Mouse (Mus musculus) hindbrain, embryonic 10.5 days (tissue): ENCODE data around the gene Rpl29. TPM values are rescaled to one million over a fixed set of nuclear protein-coding genes. Genes with fewer than 3 reads are reported as not detected.

Source experiments
- DNase-seq: peaks from one replicate; pipeline ENCODE4 v3.0.0-alpha.2; 2017; ENCODE audit warnings: low spot score
- H3K27ac ChIP-seq: fragments of 300-500 bp; sonication (generic); 2 replicates; pipeline ENCODE4 v1.5.1; 2016; ENCODE audit warnings: mild to moderate bottlenecking, moderate library complexity
- H3K27me3 ChIP-seq: fragments of 300-500 bp; sonication (generic); 2 replicates; pipeline ENCODE4 v1.6.1; 2016; ENCODE audit warnings: mild to moderate bottlenecking; ENCODE audit not compliant: poor library complexity, insufficient read depth, severe bottlenecking
- H3K36me3 ChIP-seq: fragments of 300-500 bp; sonication (generic); 2 replicates; pipeline ENCODE4 v1.6.1; 2016; ENCODE audit warnings: mild to moderate bottlenecking, moderate library complexity
- H3K4me1 ChIP-seq: fragments of 300-500 bp; sonication (generic); replicated peaks from 2 replicates; pipeline ENCODE4 v1.6.1; 2016; ENCODE audit warnings: mild to moderate bottlenecking
- H3K4me3 ChIP-seq: fragments of 300-500 bp; sonication (generic); 2 replicates; pipeline ENCODE4 v1.5.1; 2016; ENCODE audit warnings: mild to moderate bottlenecking, moderate library complexity
- H3K9me3 ChIP-seq: fragments of 300-500 bp; sonication (generic); 2 replicates; pipeline ENCODE4 v1.6.1; 2016; ENCODE audit warnings: mild to moderate bottlenecking, moderate library complexity
- WGBS: fragments of 180-500 bp; shearing (Covaris S2); methylation state at CpG from one replicate; pipeline ENCODE4 v1.1.7; 2016; 5-methylcytosine and 5-hydroxymethylcytosine counted together
- polyA plus RNA-seq: library from polyadenylated mRNA; unstranded; fragments of >200 nt; fragmentation: Nextera tagmentation; extraction: Ambion mirVana; gene quantifications from 2 replicates; pipeline ENCODE4 v1.2.1, GENCODE M21; 2016

Gene Rpl29
- polyA plus RNA-seq, 1 experiment from 2014 or later, result 912 TPM

- H3K9me3 ChIP-seq, result no peaks in the 10 kb centered on the region
- WGBS, result 25% methylated on average over 6 of the region's 6 CpGs
- peaks cover 4% of the 10 kb centered on the region; the same call in 1 of the 2 replicates for H3K27me3 ChIP-seq
- H3K36me3 ChIP-seq, result peaks cover 14% of the 10 kb centered on the region
- H3K27ac ChIP-seq, result peak overlapping the region; percentile 97
- DNase-seq, result no peak
- peak overlapping the region; percentile 91 for H3K4me3 ChIP-seq
- peaks cover 90% of the 10 kb centered on the region for H3K4me1 ChIP-seq
These were observed 23.1 kb downstream of the Rpl29 start for GRCm38 (mm10) chr9:106452351-106452750.

DNA sequence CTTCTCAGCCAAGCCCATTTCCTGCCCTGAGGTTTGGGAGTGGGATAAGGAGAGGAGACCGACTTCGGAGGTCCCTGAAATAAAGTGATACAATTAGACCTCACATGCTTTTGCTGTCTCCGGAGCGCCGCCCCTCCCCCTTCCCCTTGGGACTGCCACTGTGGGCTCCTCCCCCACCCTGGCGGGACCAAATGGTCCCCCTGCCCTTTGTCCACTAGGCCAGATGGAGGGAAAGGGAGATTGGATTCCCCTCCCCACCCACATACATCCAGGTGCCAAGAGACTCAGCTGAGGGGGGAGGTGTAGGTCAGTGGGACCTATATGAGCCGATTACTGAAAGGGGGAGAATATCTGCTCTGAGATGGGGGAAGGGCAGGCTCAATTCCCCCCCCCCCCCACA lies 23.6 kb downstream of the Rpl29 start:
- Histone ChIP-seq H3K36me3 (peaks cover 18% of the 10 kb centered on the region), H3K27me3 (peaks cover 4% of the 10 kb centered on the region; the same call in 1 of the 2 replicates), H3K9me3 (no peaks in the 10 kb centered on the region), H3K4me3 (peak overlapping the region; percentile 91), H3K4me1 (peaks cover 90% of the 10 kb centered on the region), H3K27ac (peak overlapping the region; percentile 97)
- DNase-seq, result peak; percentile 80
- WGBS, result 0% methylated on average over 7 of the region's 7 CpGs

DNA sequence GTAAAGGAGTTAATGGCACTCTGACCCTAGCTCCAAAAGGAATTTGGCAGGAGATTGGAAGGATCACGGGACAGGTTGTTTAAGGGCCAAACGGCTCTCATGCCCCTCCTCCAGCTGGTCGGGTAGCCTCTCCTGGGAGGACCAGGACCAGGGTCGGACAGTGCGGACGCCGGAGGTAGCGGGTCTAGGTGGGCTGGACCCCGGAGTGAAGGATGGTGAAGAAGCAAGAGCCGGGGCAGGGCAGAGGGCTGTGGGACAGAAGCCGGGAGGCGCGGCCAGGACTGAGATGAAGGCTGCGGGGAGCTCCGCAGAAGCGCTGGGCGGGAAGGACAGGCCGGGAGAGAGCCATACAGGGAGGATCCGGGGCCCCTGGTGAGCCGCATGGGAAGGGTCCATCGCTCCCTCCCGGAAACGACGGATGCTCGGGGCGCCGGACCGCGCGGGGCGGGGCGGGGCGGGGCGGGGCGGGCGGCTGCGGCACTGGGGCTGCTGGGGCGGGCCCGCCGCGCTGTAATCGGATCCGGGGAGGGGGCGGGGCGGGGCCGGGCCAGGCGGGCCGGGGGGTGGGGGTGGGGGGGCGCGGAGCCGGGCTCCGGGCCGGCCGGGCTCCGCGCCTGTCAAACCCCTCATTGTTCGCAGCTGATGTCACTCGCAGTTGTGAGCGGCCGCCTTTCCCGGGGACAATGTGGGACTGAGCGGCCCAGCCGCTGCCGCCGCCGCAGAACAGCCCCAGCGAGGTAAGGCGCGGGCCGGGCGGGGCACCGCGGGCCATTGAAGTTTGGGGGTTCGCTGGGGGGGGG lies 24.2 kb downstream of the Rpl29 start, which contains the start of gene Pcbp4:
TSS of gene Pcbp4 (plus strand) at position 21 of the 800 bp plus-strand sequence.
- Histone ChIP-seq H3K36me3 (peaks cover 25% of the 10 kb centered on the region), H3K4me3 (peak within 1 kb of the TSS; percentile 91), H3K27ac (peak within 1 kb of the TSS; percentile 97), H3K27me3 (peaks cover 4% of the 10 kb centered on the region; the same call in 1 of the 2 replicates), H3K9me3 (no peaks in the 10 kb centered on the region), H3K4me1 (peaks cover 90% of the 10 kb centered on the region)
- DNase-seq, result peak; percentile 89
- under 1% methylated on average over 74 of the region's 74 CpGs for WGBS

DNA sequence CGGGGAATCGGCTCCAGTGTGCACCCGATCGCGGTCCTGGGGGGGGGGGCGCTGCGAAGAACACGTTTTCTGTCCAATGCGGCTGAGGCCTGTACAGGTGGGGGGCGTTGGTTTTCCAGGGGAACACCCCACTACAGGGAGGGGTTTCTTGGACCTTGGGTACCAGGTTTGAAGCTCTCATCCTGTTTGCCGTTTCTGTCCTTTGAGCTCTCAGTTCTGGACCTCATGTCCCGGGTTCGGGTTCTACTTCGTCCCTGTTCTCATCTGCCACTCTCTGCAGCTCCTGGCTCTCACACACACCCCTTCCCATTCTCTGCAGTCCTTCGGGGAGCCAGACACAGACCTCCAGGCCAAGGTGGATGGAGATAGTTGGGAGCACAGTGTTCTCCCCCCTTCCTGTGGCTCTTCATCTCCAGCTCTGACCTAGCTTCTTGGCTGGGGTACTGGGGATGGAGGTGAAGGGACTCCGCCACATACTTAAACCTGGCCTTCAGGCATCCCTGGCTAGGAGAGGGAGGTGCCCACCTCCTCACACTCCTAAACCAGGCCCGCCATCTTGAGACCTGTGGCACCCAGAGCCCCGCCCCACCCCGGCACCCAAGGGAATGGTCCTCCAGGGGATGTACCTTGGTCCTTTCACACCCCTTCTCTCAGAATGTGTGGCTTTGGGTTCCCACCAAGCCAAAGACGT lies 25.0 kb downstream of the Rpl29 start:
- Histone ChIP-seq H3K4me1 (peaks cover 90% of the 10 kb centered on the region), H3K27ac (peak overlapping the region; percentile 97), H3K4me3 (peak overlapping the region; percentile 91), H3K36me3 (peaks cover 32% of the 10 kb centered on the region), H3K9me3 (no peaks in the 10 kb centered on the region), H3K27me3 (peaks cover 4% of the 10 kb centered on the region; the same call in 1 of the 2 replicates)
- peak; percentile 65 for DNase-seq
- 1% methylated on average over 20 of the region's 20 CpGs for WGBS

- peak overlapping the region; percentile 97 for H3K27ac ChIP-seq
- under 1% methylated on average over 17 of the region's 17 CpGs for WGBS
- H3K4me1 ChIP-seq, result peaks cover 92% of the 10 kb centered on the region
- peak; percentile 77 for DNase-seq
- H3K36me3 ChIP-seq, result peaks cover 41% of the 10 kb centered on the region
- H3K27me3 ChIP-seq, result no peaks in the 10 kb centered on the region
- peak overlapping the region; percentile 91 for H3K4me3 ChIP-seq
- no peaks in the 10 kb centered on the region for H3K9me3 ChIP-seq
These were observed 25.8 kb downstream of the Rpl29 start for GRCm38 (mm10) chr9:106454888-106455681.

GRCm38 (mm10) chr9:106456325-106457162 lies 27.3 kb downstream of the Rpl29 start:
- peak overlapping the region; percentile 97 for H3K27ac ChIP-seq
- H3K4me1 ChIP-seq, result peaks cover 91% of the 10 kb centered on the region
- no peaks in the 10 kb centered on the region for H3K9me3 ChIP-seq
- peak; percentile 80 for DNase-seq
- H3K27me3 ChIP-seq, result no peaks in the 10 kb centered on the region
- H3K36me3 ChIP-seq, result peaks cover 56% of the 10 kb centered on the region
- 27% methylated on average over 15 of the region's 15 CpGs for WGBS
- peak overlapping the region; percentile 91 for H3K4me3 ChIP-seq

- WGBS, result 45% methylated on average over 9 of the region's 9 CpGs
- no peaks in the 10 kb centered on the region; the same call in 1 of the 2 replicates for H3K27me3 ChIP-seq
- no peaks in the 10 kb centered on the region for H3K9me3 ChIP-seq
- no peak for DNase-seq
- peak overlapping the region; percentile 91 for H3K4me3 ChIP-seq
- H3K4me1 ChIP-seq, result peaks cover 91% of the 10 kb centered on the region
- H3K36me3 ChIP-seq, result peaks cover 62% of the 10 kb centered on the region
- peak overlapping the region; percentile 97 for H3K27ac ChIP-seq
These were observed 27.9 kb downstream of the Rpl29 start for GRCm38 (mm10) chr9:106457163-106457559.

DNA sequence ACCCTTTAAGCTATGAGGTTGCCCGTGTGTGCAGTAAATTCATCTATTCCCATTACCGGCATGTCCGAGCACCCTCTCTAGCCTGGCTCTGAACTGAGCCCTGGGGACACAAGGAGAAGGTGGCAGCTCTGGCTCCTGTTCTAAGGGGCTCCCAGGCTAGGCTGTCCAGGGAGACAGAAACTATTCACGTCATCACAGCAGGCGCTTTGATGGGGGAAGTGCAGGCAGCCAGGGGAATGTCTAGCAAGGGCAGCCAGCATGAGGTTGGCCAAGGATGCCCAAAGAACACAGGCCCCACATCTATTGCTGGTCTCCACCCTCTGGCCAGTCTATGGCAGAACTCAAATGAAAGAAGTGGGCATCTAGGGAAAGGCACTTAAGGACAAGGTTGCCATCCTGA lies 28.7 kb downstream of the Rpl29 start:
- Histone ChIP-seq H3K4me1 (peaks cover 89% of the 10 kb centered on the region), H3K4me3 (peak overlapping the region; percentile 91), H3K36me3 (peaks cover 69% of the 10 kb centered on the region), H3K27me3 (peaks cover 2% of the 10 kb centered on the region), H3K27ac (peak overlapping the region; percentile 97), H3K9me3 (no peaks in the 10 kb centered on the region)
- WGBS, result 72% methylated on average over 5 of the region's 5 CpGs
- no peak for DNase-seq

GRCm38 (mm10) chr9:106459946-106460345 lies 30.7 kb downstream of the Rpl29 start:
- no peak for DNase-seq
- Histone ChIP-seq H3K27me3 (peaks cover 23% of the 10 kb centered on the region), H3K27ac (no peak overlapping the region; the same call in 1 of the 2 replicates), H3K36me3 (peaks cover 90% of the 10 kb centered on the region), H3K4me3 (no peak overlapping the region; the same call in 1 of the 2 replicates), H3K4me1 (peaks cover 97% of the 10 kb centered on the region), H3K9me3 (no peaks in the 10 kb centered on the region)
- 85% methylated on average over 15 of the region's 15 CpGs for WGBS

DNA sequence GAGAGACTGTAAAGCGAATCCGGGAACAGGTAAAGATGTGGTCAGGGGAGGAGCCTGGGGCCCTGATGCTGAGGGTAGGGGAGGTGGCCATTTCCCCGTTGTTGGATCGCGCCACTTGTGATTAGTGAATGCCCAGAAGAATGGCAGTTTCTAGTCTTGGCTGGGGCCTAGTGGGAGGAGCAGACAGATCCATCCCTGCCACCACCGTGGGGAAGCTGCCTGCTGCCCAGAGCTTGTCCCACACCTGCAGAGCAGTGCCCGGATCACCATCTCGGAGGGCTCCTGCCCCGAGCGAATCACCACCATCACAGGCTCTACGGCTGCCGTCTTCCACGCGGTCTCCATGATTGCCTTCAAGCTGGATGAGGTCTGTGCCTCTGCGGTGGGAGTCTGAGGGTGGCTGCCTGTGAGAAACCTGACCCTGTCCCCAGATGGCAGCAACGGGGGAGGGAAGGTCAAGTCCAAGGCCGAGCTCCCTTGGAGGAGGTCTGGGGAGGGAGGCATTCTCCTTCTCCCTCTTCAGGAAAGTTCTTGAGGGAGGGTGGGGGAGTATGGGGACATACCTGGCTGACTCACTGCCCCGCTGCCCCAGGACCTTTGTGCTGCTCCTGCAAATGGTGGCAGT lies 31.3 kb downstream of the Rpl29 start:
- no peak for DNase-seq
- Histone ChIP-seq H3K27ac (peak overlapping the region; percentile 66; the same call in 1 of the 2 replicates), H3K9me3 (no peaks in the 10 kb centered on the region), H3K4me3 (peak overlapping the region; percentile 2; the same call in 1 of the 2 replicates), H3K27me3 (peaks cover 28% of the 10 kb centered on the region), H3K4me1 (peaks cover 97% of the 10 kb centered on the region), H3K36me3 (peaks cover 95% of the 10 kb centered on the region)
- 82% methylated on average over 18 of the region's 18 CpGs for WGBS

GRCm38 (mm10) chr9:106461026-106461415 lies 31.8 kb downstream of the Rpl29 start:
- peaks cover 33% of the 10 kb centered on the region for H3K27me3 ChIP-seq
- DNase-seq, result no peak
- H3K9me3 ChIP-seq, result no peaks in the 10 kb centered on the region
- H3K36me3 ChIP-seq, result peaks cover 100% of the 10 kb centered on the region
- H3K4me1 ChIP-seq, result peaks cover 97% of the 10 kb centered on the region
- peak overlapping the region; percentile 2; the same call in 1 of the 2 replicates for H3K4me3 ChIP-seq
- 95% methylated on average over 9 of the region's 9 CpGs for WGBS
- no peak overlapping the region for H3K27ac ChIP-seq
